Mouse (Mus musculus) frontal cortex, adult 2 months (tissue): ENCODE measurements at regions not wholly inside any gene's neighbourhood (a gene's known extent, or its start where the extent isn't known, plus 50 kb on each side); places are given as distances from the start of the nearest gene placed in this dataset.

Experiments
- DNase-seq, 2 experiments: peaks; one replicate each; pipeline ENCODE4 v3.0.0; 2022; ENCODE audit warnings: low spot score in 1 of 2; ENCODE audit errors: extremely low spot score in 1 of 2

DNA sequence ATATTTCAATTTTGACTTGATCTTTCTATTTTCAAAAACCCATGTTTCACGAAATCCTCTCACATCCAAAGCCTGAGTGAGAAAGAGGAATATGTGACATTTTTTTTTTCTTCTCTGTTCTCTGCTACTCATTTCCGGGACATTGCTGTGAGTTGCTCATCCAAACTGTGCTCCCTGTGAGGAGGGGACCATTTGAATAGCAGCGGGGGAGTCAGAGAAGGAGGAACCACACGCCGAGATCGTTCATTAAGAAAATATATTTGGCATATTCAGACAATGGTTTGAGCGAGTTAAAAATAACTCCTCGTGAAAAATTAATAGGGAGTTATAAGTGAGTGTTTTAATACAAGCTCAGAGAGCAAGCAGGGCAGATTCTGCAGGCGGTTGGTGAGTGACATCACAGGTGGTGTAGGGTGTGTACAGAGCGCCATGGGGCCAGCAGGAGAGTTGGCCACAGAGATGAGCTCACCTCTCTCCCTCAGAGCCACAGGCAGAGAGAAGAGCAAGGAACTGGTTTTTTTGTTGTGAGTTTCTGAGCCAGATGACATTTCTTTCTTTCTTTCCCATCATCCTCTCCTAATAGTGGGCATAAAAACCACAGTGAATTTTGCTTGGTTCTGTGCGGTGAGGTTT, 54.4 kb upstream of the Calcoco1 start:
- no peak for DNase-seq

DNA sequence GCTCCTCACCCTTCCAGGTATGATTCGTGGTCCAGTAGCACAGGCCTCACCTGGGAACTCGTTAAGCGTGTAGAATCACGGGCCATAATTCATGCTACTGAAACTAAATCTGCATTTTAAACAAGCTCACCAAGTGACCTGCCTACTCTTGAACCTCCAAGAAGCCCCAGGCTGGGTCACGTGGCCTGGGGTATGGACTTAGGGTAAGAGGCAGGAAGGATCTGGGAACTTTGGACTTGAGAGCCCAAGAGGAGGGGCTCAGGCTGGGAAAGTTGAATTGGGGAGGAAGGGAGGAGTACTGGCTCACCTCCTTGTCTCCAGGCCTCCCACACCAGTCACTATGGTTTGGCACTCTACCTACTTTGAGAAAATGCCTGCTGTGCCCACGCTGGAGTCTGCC, 58.6 kb upstream of the Calcoco1 start:
- DNase-seq = no peak

DNA sequence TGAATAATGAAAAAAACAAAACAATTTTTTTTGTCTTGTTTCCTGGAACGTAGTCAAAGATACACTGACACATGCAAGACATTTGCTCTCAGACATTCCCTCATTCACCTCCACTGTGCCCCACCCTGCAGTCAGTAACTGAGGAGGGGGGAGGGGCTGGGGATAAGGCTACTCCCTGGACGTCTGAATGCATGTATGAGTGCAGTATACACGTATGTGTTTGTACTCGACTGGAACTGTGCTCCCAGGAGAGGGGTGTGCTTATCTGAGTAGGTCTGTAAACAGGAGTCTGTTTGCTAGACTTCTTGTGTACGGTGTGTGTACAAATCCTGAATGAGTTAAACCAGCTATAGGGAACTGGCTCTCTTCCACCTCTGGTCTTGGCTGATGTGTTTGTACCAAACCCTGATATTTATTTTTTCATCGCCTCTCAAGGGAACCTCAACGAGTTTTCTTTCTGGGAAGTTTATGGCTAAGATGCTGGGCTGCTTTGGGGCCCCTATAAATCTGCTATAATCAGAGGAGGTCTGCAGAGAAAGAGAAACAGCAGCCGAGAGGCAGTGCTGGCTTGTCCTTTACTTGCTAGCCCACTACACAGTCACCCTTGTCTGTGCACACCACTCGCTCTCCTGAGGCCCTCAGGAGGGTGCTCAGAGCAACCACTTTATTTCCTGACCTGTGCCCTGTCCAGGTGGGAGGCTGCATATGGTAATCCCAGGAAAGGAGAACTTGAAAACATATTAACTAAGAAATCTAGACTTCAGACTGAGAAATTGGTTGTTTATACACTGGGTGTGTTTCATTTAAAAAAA, 61.2 kb upstream of the Calcoco1 start:
- no peak for DNase-seq

DNA sequence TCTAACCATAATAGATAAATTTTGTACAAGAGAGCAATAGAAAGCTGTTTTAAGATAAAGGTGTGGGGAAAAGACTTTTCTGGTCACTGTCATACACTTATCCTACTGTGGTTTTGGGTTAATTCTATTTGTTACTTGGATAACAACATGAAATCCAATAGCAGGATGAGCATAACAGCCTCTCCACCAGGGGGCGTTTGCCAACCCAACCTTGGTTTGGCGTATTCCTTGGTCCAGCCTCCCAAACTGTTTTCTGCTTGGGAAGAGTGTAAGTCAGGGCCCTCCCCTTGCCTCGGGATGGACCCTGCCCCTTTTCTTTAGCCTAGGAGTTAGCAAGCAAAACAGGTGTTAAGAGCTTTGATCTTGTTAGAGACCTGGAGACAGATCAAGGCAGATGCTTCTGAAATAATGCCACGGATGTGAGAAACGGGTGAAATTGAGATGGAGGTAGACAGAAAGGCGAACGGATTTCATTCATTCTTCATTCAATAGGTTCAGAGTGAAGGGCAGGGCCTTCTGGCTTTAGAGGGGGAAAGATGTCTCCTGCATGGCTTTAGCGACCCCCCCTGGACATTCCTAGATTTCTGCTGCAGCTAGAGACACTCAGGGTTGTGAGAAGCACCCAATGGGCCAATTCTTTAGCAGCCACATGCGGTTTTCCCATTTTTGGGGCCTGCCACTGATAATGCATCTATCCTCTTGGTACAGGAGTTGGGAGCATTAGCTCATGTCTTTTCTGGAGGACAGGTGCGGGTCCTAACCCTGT, 63.3 kb upstream of the Calcoco1 start:
- DNase-seq = peak; percentile 24 to 75

DNA sequence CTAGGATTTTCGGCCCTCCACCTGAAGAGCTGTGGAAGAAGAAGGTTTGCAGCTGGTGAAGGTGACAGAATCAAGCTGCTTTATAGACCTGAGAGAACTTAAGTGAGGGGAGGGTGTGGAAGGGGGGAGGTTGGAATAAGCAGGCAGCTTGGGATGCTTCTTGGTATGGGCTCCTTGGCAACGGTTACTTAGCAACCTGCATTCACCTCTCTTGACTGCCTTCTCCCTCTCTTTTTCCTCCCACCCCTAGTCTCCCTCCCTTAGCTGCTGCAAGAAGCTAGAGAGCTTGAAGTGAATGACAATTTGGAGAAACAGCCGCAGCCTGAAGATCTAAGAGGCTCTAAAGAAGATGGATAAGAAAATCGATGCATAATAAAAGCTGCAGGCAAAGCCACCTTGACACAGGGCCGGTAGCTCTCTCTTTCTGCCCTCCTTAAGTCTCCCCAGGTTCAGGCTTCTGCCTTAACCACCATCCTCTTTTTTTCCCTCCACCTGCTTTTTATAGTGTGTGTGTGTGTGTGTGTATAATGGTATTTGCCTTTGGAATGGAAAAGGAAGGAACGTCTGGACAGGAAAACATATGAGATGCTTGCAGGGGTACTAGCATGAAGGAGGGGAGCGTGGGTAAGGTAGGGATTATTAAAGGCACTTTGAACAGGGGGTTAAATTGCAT, 67.0 kb upstream of the Calcoco1 start:
- peak; percentile 87 to 89 for DNase-seq

DNA sequence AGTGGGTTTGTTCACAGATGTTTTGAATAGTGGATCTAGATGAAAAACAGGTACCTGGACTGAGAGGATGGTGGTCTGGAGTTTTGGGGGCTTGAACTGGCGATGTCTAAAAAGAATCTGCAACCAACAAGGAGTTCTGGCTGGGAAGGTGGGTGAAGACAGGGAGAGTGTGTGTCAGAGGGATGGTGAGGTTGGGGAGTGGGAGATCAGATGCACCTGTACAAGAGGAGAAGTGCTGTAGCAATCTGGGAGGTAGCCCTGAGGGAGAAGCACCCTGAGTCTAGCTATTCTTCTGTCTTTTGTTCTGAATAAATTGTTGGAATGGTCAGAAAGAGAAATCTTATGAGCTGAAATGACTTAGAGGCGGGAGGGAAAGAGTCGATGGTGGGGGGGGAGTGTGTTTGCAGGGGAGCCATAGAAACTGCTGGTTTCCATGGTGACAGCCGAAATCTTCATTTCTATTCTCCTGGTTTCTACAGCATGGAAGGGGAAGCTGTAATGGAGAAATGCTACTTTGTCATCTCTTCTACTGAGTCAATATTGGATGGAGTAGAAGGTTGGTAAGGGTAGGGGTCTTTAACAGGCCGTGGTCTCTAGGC, 75.1 kb upstream of the Calcoco1 start:
- peak; percentile 32 to 79 for DNase-seq

DNA sequence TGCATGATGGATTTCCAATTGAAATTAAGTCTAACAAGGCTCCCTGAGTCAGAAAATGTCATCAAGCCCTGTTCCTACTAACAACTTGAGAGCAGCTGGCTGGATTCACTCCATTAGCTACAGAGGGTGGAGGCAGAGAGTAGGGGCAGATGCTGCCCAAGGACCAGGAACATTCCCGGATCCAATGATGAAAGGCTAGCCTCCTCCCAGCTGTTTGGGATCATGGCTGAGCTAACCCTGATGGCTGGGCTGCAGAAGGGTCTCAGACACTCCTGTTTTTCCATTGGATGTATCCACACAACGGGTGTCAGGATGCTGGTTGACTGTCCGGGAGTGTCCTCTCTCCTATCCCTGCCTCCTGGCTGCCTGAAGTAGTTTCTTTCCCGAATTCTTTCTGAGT, 78.1 kb upstream of the Calcoco1 start:
- DNase-seq = no peak

DNA sequence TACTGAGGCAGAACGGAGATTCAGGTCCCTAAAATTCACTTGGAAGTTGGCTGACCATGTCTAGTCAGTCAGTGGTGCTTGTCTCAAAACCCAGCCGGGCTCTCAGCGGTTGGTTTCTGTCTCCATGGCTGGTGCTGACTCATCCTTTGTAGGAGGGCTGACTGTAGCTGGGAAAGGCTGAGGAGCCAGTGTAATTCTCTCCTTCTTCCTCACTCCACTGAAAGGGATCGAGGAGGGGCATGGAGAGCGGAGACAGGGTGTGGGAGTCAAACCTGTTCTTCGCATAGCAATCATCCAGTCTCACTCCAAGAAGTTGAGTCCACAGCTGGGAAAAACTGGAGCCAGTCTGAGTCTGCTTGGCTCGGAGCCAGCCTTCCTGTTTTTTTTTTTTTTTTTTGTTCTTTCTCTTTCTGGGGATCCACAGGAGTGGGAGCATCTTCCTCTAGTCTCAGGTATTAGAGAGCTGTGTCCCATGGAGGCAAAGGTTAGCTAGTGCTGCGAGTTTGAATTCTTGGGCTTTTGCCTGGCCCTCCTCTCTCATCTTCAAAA, 80.4 kb upstream of the Calcoco1 start:
- peak; percentile 72 to 83 for DNase-seq

DNA sequence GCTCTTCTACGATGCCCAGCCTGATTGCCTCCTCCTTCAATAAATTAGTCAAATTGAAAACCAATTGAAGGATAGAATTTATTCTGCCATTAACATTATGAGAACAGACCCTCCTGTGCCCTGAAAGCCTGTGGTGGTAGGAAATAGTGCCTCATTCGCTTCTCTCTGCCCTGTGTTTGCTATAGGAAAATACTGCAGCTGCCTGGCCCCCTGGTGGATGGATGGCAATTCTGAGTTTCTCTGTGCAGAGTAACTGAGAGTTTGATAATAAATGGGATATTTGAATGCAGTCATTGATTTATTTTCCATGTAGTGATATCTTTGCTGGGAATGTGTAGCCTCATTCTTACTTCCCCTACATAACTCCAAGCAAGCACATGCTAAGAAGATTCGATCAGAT, 85.4 kb upstream of the Calcoco1 start:
- DNase-seq = peak in 1 of 2 experiments; percentile 68

DNA sequence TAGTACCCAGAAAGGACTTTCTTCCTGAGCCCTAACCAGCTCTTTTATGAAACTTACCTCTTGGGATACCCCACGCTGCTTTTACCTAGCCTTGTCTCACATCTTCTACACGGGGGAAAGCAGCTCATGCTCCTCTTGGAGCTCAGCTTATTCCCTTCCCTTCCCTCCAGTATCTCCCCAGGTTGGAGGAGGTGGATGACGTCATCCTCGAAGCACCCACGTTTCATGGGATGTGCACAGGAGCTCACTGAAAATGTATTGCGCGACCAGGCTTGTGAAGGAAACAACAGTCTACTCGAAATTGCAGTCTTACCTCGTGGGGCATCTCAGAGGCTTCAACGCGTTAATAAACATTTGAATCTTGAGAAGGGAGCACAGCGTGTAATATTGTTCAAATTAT, 97.2 kb upstream of the Calcoco1 start:
- peak in 1 of 2 experiments; percentile 57 for DNase-seq

DNA sequence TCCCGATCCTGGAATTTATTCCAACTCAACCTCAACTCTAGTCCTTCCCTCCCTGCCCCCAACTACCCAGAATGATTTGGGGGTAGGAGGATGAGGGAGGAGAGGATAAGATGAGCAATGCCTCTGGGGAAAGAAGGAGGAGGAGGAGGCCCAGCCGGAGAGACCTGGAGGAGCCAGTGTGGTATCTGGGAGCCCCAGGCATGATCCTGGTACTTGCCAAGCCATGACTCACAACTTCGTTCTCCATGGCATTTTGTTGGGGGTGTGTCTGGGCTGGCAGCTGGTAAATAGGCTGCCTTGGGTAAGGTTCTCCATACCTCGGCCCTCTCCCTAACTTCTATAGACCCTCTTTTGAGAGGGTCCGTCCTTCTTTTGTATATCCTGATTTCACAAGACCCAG, 81.2 kb upstream of the Hoxc13 start:
- peak in 1 of 2 experiments; percentile 27 for DNase-seq

DNA sequence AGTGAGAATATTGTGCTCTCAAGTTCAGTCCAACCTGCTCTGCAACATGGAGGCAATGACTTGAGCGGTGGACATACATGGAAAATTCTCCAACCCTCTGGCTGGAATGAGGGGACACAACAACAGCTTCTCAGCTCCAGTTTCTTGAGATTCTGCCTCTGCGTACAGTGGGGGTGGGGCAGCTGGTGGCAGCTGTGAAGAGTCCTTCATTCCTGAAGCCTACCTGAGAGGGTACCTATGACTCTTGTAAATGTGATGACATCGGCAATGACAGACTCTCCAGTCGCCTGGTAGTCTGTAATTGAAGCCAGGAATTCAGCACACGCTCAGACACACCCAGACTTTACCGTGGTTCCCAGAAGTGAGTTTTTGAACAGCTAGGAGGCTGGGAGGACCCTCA, 58.5 kb upstream of the Hoxc13 start:
- DNase-seq = no peak

DNA sequence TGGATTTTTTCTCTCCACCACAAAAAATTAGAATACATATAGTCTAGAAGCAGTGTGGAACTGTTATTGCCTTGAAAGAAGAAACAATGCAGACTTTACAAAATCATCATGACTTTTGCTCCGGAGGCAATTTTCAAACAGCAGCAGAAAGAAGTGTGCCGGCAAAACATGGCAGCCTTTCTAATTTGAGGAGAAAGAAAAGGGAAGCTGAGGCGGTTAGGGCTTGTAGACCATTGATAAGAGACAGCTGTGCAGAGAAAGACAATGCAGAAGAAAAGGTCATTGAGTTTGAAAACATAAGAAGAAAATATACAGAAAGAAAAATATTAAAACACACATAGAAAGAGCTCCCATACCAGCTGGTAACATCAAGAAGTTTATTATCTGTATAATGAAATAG, 54.1 kb upstream of the Hoxc13 start:
- DNase-seq = no peak
